Mouse (Mus musculus) neural tube, embryonic 15.5 days (tissue): ENCODE measurements at regions not wholly inside any gene's neighbourhood (a gene's known extent, or its start where the extent isn't known, plus 50 kb on each side); places are given as distances from the start of the nearest gene placed in this dataset.

ENCODE experiments used
- ATAC-seq: fragments of 200-750 bp; cut with Nextera tagmentation; 2 replicates; pipeline ENCODE4 v1.8.0; 2017; ENCODE audit warnings: mild to moderate bottlenecking, moderate TSS enrichment, moderate library complexity; ENCODE audit not compliant: low FRiP score
- H3K27ac ChIP-seq: fragments of 300-500 bp; sonication (generic); replicated peaks from 2 replicates; pipeline ENCODE4 v1.5.1; 2015; ENCODE audit warnings: mild to moderate bottlenecking, inconsistent platforms
- H3K27me3 ChIP-seq: fragments of 300-500 bp; sonication (generic); replicated peaks from 2 replicates; pipeline ENCODE4 v1.6.1; 2015; ENCODE audit warnings: inconsistent platforms
- H3K36me3 ChIP-seq: fragments of 300-500 bp; sonication (generic); 2 replicates; pipeline ENCODE4 v1.6.1; 2015; ENCODE audit warnings: inconsistent platforms
- H3K4me1 ChIP-seq: fragments of 300-500 bp; sonication (generic); 2 replicates; pipeline ENCODE4 v1.6.1; 2015; ENCODE audit warnings: inconsistent platforms
- H3K4me2 ChIP-seq: fragments of 300-500 bp; sonication (generic); 2 replicates; pipeline ENCODE4 v1.6.1; 2015; ENCODE audit warnings: inconsistent platforms, mild to moderate bottlenecking, moderate library complexity
- H3K4me3 ChIP-seq: fragments of 300-500 bp; sonication (generic); replicated peaks from 2 replicates; pipeline ENCODE4 v1.5.1; 2015; ENCODE audit warnings: mild to moderate bottlenecking, inconsistent platforms
- H3K9ac ChIP-seq: fragments of 300-500 bp; sonication (generic); replicated peaks from 2 replicates; pipeline ENCODE4 v1.6.1; 2015; ENCODE audit warnings: mild to moderate bottlenecking, inconsistent platforms
- H3K9me3 ChIP-seq: fragments of 300-500 bp; sonication (generic); replicated peaks from 2 replicates; pipeline ENCODE4 v1.6.1; 2016; ENCODE audit warnings: inconsistent platforms
- WGBS: fragments of 180-500 bp; shearing (Covaris S2); methylation state at CpG from one replicate; pipeline ENCODE4 v1.1.7; 2015; ENCODE audit warnings: mixed read lengths; 5-methylcytosine and 5-hydroxymethylcytosine counted together

GRCm38 (mm10) chr1:128950512-128950911 is 322.6 kb upstream of the Thsd7b start:
- no peak overlapping the region for H3K27ac ChIP-seq
- H3K4me2 ChIP-seq: no peak overlapping the region
- no peaks in the 10 kb centered on the region for H3K36me3 ChIP-seq
- no peak overlapping the region for H3K4me3 ChIP-seq
- 73% methylated on average over 4 of the region's 4 CpGs for WGBS
- H3K9me3 ChIP-seq: no peaks in the 10 kb centered on the region
- H3K27me3 ChIP-seq: no peaks in the 10 kb centered on the region
- H3K9ac ChIP-seq: no peak overlapping the region
- no peak for ATAC-seq
- no peaks in the 10 kb centered on the region for H3K4me1 ChIP-seq

GRCm38 (mm10) chr1:128914811-128915210 is 322.7 kb upstream of the Cxcr4 start:
- 92% methylated on average over 1 of the region's 1 CpGs for WGBS

GRCm38 (mm10) chr1:128912532-128912931 is 320.4 kb upstream of the Cxcr4 start:
- H3K36me3 ChIP-seq: no peaks in the 10 kb centered on the region
- H3K4me1 ChIP-seq: 0 out of 2 replicates have a peak, but pooled peaks cover 6% of the 10 kb centered on the region
- no peak overlapping the region for H3K9ac ChIP-seq
- ATAC-seq: no peak
- no peak overlapping the region for H3K4me3 ChIP-seq
- H3K27ac ChIP-seq: no peak overlapping the region
- no peaks in the 10 kb centered on the region for H3K9me3 ChIP-seq
- no peaks in the 10 kb centered on the region for H3K27me3 ChIP-seq
- no peak overlapping the region for H3K4me2 ChIP-seq

More at GRCm38 (mm10) chr1:128914811-128915210, 322.7 kb upstream of the Cxcr4 start:
- no peaks in the 10 kb centered on the region for H3K27me3 ChIP-seq
- no peaks in the 10 kb centered on the region for H3K36me3 ChIP-seq
- no peak overlapping the region for H3K9ac ChIP-seq
- H3K9me3 ChIP-seq: no peaks in the 10 kb centered on the region
- H3K4me3 ChIP-seq: no peak overlapping the region
- 0 out of 2 replicates have a peak, but pooled peaks cover 6% of the 10 kb centered on the region for H3K4me1 ChIP-seq
- no peak overlapping the region for H3K4me2 ChIP-seq
- H3K27ac ChIP-seq: no peak overlapping the region
- ATAC-seq: no peak

GRCm38 (mm10) chr1:128907566-128907965 is 315.5 kb upstream of the Cxcr4 start:
- no peaks in the 10 kb centered on the region for H3K9me3 ChIP-seq
- no peaks in the 10 kb centered on the region for H3K36me3 ChIP-seq
- H3K4me2 ChIP-seq: no peak overlapping the region
- H3K27ac ChIP-seq: no peak overlapping the region
- WGBS: 88% methylated on average over 2 of the region's 2 CpGs
- 0 out of 2 replicates have a peak, but pooled peaks cover 3% of the 10 kb centered on the region for H3K4me1 ChIP-seq
- no peak for ATAC-seq
- H3K4me3 ChIP-seq: no peak overlapping the region
- H3K9ac ChIP-seq: no peak overlapping the region
- no peaks in the 10 kb centered on the region for H3K27me3 ChIP-seq

- no peaks in the 10 kb centered on the region for H3K36me3 ChIP-seq
- no peaks in the 10 kb centered on the region for H3K27me3 ChIP-seq
- WGBS: 73% methylated on average over 8 of the region's 8 CpGs
- no peak overlapping the region for H3K9ac ChIP-seq
- ATAC-seq: no peak
- H3K4me1 ChIP-seq: no peaks in the 10 kb centered on the region
- no peak overlapping the region for H3K27ac ChIP-seq
- H3K4me2 ChIP-seq: no peak overlapping the region
- H3K4me3 ChIP-seq: no peak overlapping the region
- H3K9me3 ChIP-seq: no peaks in the 10 kb centered on the region
These were observed 305.9 kb upstream of the Cxcr4 start for GRCm38 (mm10) chr1:128898025-128898424.

- Histone ChIP-seq H3K27me3 (no peaks in the 10 kb centered on the region), H3K27ac (no peak overlapping the region), H3K4me2 (no peak overlapping the region), H3K9me3 (no peaks in the 10 kb centered on the region), H3K4me3 (no peak overlapping the region), H3K36me3 (no peaks in the 10 kb centered on the region), H3K4me1 (no peaks in the 10 kb centered on the region), H3K9ac (no peak overlapping the region)
- ATAC-seq: no peak
- 80% methylated on average over 5 of the region's 5 CpGs for WGBS
These were observed 302.5 kb upstream of the Cxcr4 start for GRCm38 (mm10) chr1:128894546-128894945.

- no peak overlapping the region for H3K4me3 ChIP-seq
- no peaks in the 10 kb centered on the region for H3K9me3 ChIP-seq
- H3K27me3 ChIP-seq: 0 out of 2 replicates have a peak, but pooled peaks cover 3% of the 10 kb centered on the region
- H3K36me3 ChIP-seq: no peaks in the 10 kb centered on the region
- H3K9ac ChIP-seq: no peak overlapping the region
- H3K4me2 ChIP-seq: no peak overlapping the region
- no peaks in the 10 kb centered on the region for H3K4me1 ChIP-seq
- H3K27ac ChIP-seq: no peak overlapping the region
- ATAC-seq: no peak
These were observed 286.2 kb upstream of the Cxcr4 start for GRCm38 (mm10) chr1:128878291-128878690.

GRCm38 (mm10) chr1:128875289-128875688 is 283.2 kb upstream of the Cxcr4 start:
- no peak for ATAC-seq
- H3K27me3 ChIP-seq: 0 out of 2 replicates have a peak, but pooled peaks cover 3% of the 10 kb centered on the region
- WGBS: 9% methylated on average over 8 of the region's 8 CpGs
- H3K27ac ChIP-seq: no peak overlapping the region
- no peaks in the 10 kb centered on the region for H3K4me1 ChIP-seq
- no peak overlapping the region for H3K4me3 ChIP-seq
- H3K4me2 ChIP-seq: no peak overlapping the region
- no peaks in the 10 kb centered on the region for H3K9me3 ChIP-seq
- H3K36me3 ChIP-seq: no peaks in the 10 kb centered on the region
- no peak overlapping the region for H3K9ac ChIP-seq

- Histone ChIP-seq H3K27ac (no peak overlapping the region), H3K36me3 (no peaks in the 10 kb centered on the region), H3K9ac (no peak overlapping the region), H3K9me3 (no peaks in the 10 kb centered on the region), H3K4me1 (no peaks in the 10 kb centered on the region), H3K4me3 (no peak overlapping the region), H3K27me3 (0 out of 2 replicates have a peak, but pooled peaks cover 3% of the 10 kb centered on the region), H3K4me2 (no peak overlapping the region)
- no peak for ATAC-seq
- WGBS: 90% methylated on average over 11 of the region's 11 CpGs
These were observed 282.1 kb upstream of the Cxcr4 start for GRCm38 (mm10) chr1:128874190-128874589.

- H3K9me3 ChIP-seq: no peaks in the 10 kb centered on the region
- H3K4me3 ChIP-seq: no peak overlapping the region
- H3K27me3 ChIP-seq: no peaks in the 10 kb centered on the region
- no peak overlapping the region for H3K4me2 ChIP-seq
- no peak overlapping the region for H3K27ac ChIP-seq
- no peaks in the 10 kb centered on the region for H3K4me1 ChIP-seq
- WGBS: 79% methylated on average over 3 of the region's 3 CpGs
- no peak for ATAC-seq
- H3K36me3 ChIP-seq: no peaks in the 10 kb centered on the region
- no peak overlapping the region for H3K9ac ChIP-seq
These were observed 276.7 kb upstream of the Cxcr4 start for GRCm38 (mm10) chr1:128868761-128869160.

- Histone ChIP-seq H3K4me1 (no peaks in the 10 kb centered on the region), H3K36me3 (no peaks in the 10 kb centered on the region), H3K4me3 (no peak overlapping the region), H3K9me3 (no peaks in the 10 kb centered on the region), H3K4me2 (no peak overlapping the region), H3K27me3 (no peaks in the 10 kb centered on the region), H3K9ac (no peak overlapping the region), H3K27ac (no peak overlapping the region)
- ATAC-seq: no peak
- WGBS: 28% methylated on average over 1 of the region's 1 CpGs
These were observed 268.4 kb upstream of the Cxcr4 start for GRCm38 (mm10) chr1:128860537-128860936.

GRCm38 (mm10) chr1:128860094-128860493 is 268.0 kb upstream of the Cxcr4 start:
- ATAC-seq: no peak
- Histone ChIP-seq H3K36me3 (no peaks in the 10 kb centered on the region), H3K9ac (no peak overlapping the region), H3K4me1 (no peaks in the 10 kb centered on the region), H3K27ac (no peak overlapping the region), H3K9me3 (no peaks in the 10 kb centered on the region), H3K27me3 (no peaks in the 10 kb centered on the region), H3K4me3 (no peak overlapping the region), H3K4me2 (no peak overlapping the region)
- WGBS: 8% methylated on average over 7 of the region's 7 CpGs

- H3K4me3 ChIP-seq: no peak overlapping the region
- no peak for ATAC-seq
- H3K4me1 ChIP-seq: no peaks in the 10 kb centered on the region
- H3K9me3 ChIP-seq: no peaks in the 10 kb centered on the region
- H3K27ac ChIP-seq: no peak overlapping the region
- H3K36me3 ChIP-seq: no peaks in the 10 kb centered on the region
- no peaks in the 10 kb centered on the region for H3K27me3 ChIP-seq
- H3K4me2 ChIP-seq: no peak overlapping the region
- WGBS: 86% methylated on average over 2 of the region's 2 CpGs
- no peak overlapping the region for H3K9ac ChIP-seq
These were observed 266.6 kb upstream of the Cxcr4 start for GRCm38 (mm10) chr1:128858661-128859060.
